Mouse (Mus musculus) stomach, postnatal 0 days (tissue): ENCODE results near the gene Dnaaf2. TPM values are rescaled to one million over a fixed set of nuclear protein-coding genes. Genes with fewer than 3 reads are reported as not detected.

Experiments
- ATAC-seq: fragments of 200-750 bp; cut with Nextera tagmentation; 2 replicates; pipeline ENCODE4 v1.8.0; 2017; ENCODE audit not compliant: low FRiP score, low TSS enrichment
- DNase-seq: peaks from one replicate; pipeline ENCODE4 v3.0.0-alpha.2; 2016; ENCODE audit warnings: low spot score
- H3K27ac ChIP-seq: fragments of 300-500 bp; sonication (generic); replicated peaks from 2 replicates; pipeline ENCODE4 v1.5.1; 2014; ENCODE audit warnings: mild to moderate bottlenecking, control low read depth
- H3K27me3 ChIP-seq: fragments of 300-500 bp; sonication (generic); 2 replicates; pipeline ENCODE4 v1.6.1; 2014; ENCODE audit warnings: low read length; ENCODE audit not compliant: control insufficient read depth, insufficient read depth
- H3K36me3 ChIP-seq: fragments of 300-500 bp; sonication (generic); 2 replicates; pipeline ENCODE4 v1.6.1; 2014; ENCODE audit warnings: low read length, mixed read lengths; ENCODE audit not compliant: control insufficient read depth, insufficient read depth
- H3K4me1 ChIP-seq: fragments of 300-500 bp; sonication (generic); replicated peaks from 2 replicates; pipeline ENCODE4 v1.6.1; 2014; ENCODE audit warnings: antibody characterized with exemption; ENCODE audit not compliant: control insufficient read depth, insufficient read depth
- H3K4me2 ChIP-seq: fragments of 300-500 bp; sonication (generic); replicated peaks from 2 replicates; pipeline ENCODE4 v1.6.1; 2014; ENCODE audit warnings: low read depth, mild to moderate bottlenecking, control low read depth, moderate library complexity
- H3K4me3 ChIP-seq: fragments of 300-500 bp; sonication (generic); 2 replicates; pipeline ENCODE4 v1.5.1; 2014; ENCODE audit warnings: low read depth, low read length, control low read depth
- H3K9ac ChIP-seq: fragments of 300-500 bp; sonication (generic); 2 replicates; pipeline ENCODE4 v1.6.1; 2014; ENCODE audit warnings: mild to moderate bottlenecking, low read length, control low read depth, mixed read lengths
- H3K9me3 ChIP-seq: fragments of 300-500 bp; sonication (generic); 2 replicates; pipeline ENCODE4 v1.6.1; 2016; ENCODE audit warnings: low read length; ENCODE audit not compliant: control insufficient read depth
- CTCF ChIP-seq: IDR thresholded peaks from 2 replicates; pipeline ENCODE4 v1.5.1; 2016; ENCODE audit warnings: antibody characterized with exemption, low read depth, mild to moderate bottlenecking, moderate library complexity
- EP300 ChIP-seq: optimal IDR thresholded peaks from 2 replicates; pipeline ENCODE3; 2016; ENCODE audit warnings: antibody characterized with exemption
- WGBS: fragments of 180-500 bp; shearing (Covaris S2); extraction: QIAGEN DNeasy Blood & Tissue Kit; methylation state at CpG from one replicate; pipeline ENCODE4 v1.1.7; 2014; 5-methylcytosine and 5-hydroxymethylcytosine counted together
- microRNA-seq: library from miRNA; unstranded; fragments of <30 nt; microRNA quantifications from one replicate; pipeline ENCODE4, GENCODE M21; 2016
- polyA plus RNA-seq: library from polyadenylated mRNA; unstranded; fragments of >200 nt; fragmentation: Nextera tagmentation; extraction: Ambion mirVana; gene quantifications from 2 replicates; pipeline ENCODE4 v1.2.1, GENCODE M21; 2015

The Dnaaf2 gene
- polyA plus RNA-seq, 1 experiment from 2014 or later = 4.0 TPM

- TF ChIP-seq EP300 (no peak), CTCF (no peak)
- Histone ChIP-seq H3K36me3 (no peaks in the 10 kb centered on the region), H3K9me3 (no peaks in the 10 kb centered on the region), H3K4me3 (no peak overlapping the region), H3K27me3 (no peaks in the 10 kb centered on the region), H3K27ac (no peak overlapping the region), H3K9ac (no peak overlapping the region), H3K4me2 (no peak overlapping the region), H3K4me1 (no peaks in the 10 kb centered on the region)
- ATAC-seq (no peak), DNase-seq (no peak)
- 85% methylated on average over 7 of the region's 7 CpGs for WGBS
Observed at GRCm38 (mm10) chr12:69139841-69140240, 58.4 kb downstream of the Dnaaf2 start.

DNA sequence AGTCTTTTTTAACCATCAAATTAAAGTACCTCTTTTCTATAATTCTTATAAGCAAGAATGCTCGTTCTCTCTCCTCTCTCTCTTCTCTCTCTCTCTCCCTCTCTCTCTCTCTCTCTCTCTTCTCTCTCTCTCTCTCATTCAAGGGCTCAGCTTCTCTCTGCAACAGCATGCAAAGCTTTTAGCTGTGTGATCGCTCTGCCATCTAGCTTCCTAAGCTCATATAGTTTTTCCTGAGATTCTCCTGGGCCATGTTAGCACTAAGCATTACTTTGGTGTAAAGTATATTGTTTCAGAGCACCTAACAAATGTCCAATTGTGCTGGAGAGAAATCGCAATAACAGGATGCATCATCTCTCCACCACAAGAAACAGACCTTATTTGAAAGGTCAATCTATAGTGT is 59.0 kb downstream of the Dnaaf2 start:
- H3K4me2 ChIP-seq = no peak overlapping the region

More for the DNA sequence above, 59.0 kb downstream of the Dnaaf2 start:
- H3K9ac ChIP-seq = no peak overlapping the region
- DNase-seq (no peak), ATAC-seq (no peak)
- H3K36me3 ChIP-seq = no peaks in the 10 kb centered on the region
- H3K4me1 ChIP-seq = no peaks in the 10 kb centered on the region
- H3K27ac ChIP-seq = no peak overlapping the region
- H3K4me3 ChIP-seq = no peak overlapping the region
- TF ChIP-seq CTCF (no peak), EP300 (no peak)
- 88% methylated on average over 3 of the region's 3 CpGs for WGBS
- no peaks in the 10 kb centered on the region for H3K27me3 ChIP-seq
- no peaks in the 10 kb centered on the region for H3K9me3 ChIP-seq

Small RNAs within 50 kb of the gene (microRNA-seq; reads per million reads assigned to microRNA genes)
- gene Gm47287 (not detected), gene Gm47295 (not detected)

Other genes starting within 250 kb of the Dnaaf2 start
- 1,988 and 2,229 TPM in 2 replicates for gene Rps29, start 39.2 kb downstream of the Dnaaf2 start, polyA plus RNA-seq
- gene Lrr1, start 29.6 kb downstream of the Dnaaf2 start, polyA plus RNA-seq = 4.3 and 5.2 TPM in 2 replicates
- gene Rpl36al, start 14.3 kb downstream of the Dnaaf2 start, polyA plus RNA-seq = 843 and 974 TPM in 2 replicates
- gene Mgat2, start 14.3 kb downstream of the Dnaaf2 start, polyA plus RNA-seq = 52.3 and 54.4 TPM in 2 replicates
- 6.9 and 10.3 TPM in 2 replicates for gene Gm49383, start 1.3 kb downstream of the Dnaaf2 start, polyA plus RNA-seq
- 8.2 and 8.7 TPM in 2 replicates for gene Gm49384, start 5.8 kb upstream of the Dnaaf2 start, polyA plus RNA-seq
- 8.0 and 9.0 TPM in 2 replicates for gene Pole2, start 29.8 kb upstream of the Dnaaf2 start, polyA plus RNA-seq
- 20.2 and 20.4 TPM in 2 replicates for gene Klhdc1, start 42.7 kb upstream of the Dnaaf2 start, polyA plus RNA-seq
- 60.6 and 61.6 TPM in 2 replicates for gene Klhdc2, start 98.3 kb upstream of the Dnaaf2 start, polyA plus RNA-seq
- 46.5 and 50.0 TPM in 2 replicates for gene Nemf, start 158.7 kb upstream of the Dnaaf2 start, polyA plus RNA-seq
- gene Arf6, start 173.7 kb upstream of the Dnaaf2 start, polyA plus RNA-seq = 97.8 and 116 TPM in 2 replicates
- gene Gm9887, start 174.0 kb upstream of the Dnaaf2 start, polyA plus RNA-seq = 2.4 and 4.1 TPM in 2 replicates